Mouse (Mus musculus) forebrain, embryonic 14.5 days (tissue): ENCODE data around the gene Bax. TPM values are rescaled to one million over a fixed set of nuclear protein-coding genes. Genes with fewer than 3 reads are reported as not detected.

Experiments used
- ATAC-seq: fragments of 200-750 bp; cut with Nextera tagmentation; 2 replicates; pipeline ENCODE4 v1.8.0; 2017; ENCODE audit warnings: mild to moderate bottlenecking, moderate library complexity
- DNase-seq: peaks from one replicate; pipeline ENCODE4 v3.0.0-alpha.2; 2015; ENCODE audit warnings: low spot score
- H3K27ac ChIP-seq: fragments of 300-500 bp; sonication (generic); 2 replicates; pipeline ENCODE4 v1.5.1; 2014; ENCODE audit warnings: low read depth, mild to moderate bottlenecking, control low read depth, low read length, moderate library complexity
- H3K27me3 ChIP-seq: fragments of 300-500 bp; sonication (generic); replicated peaks from 2 replicates; pipeline ENCODE4 v1.6.1; 2014; ENCODE audit warnings: low read length, control low read depth, mixed read lengths; ENCODE audit not compliant: control insufficient read depth, insufficient read depth
- H3K36me3 ChIP-seq: fragments of 300-500 bp; sonication (generic); 2 replicates; pipeline ENCODE4 v1.6.1; 2014; ENCODE audit warnings: low read length, control low read depth; ENCODE audit not compliant: control insufficient read depth, insufficient read depth
- H3K4me1 ChIP-seq: fragments of 300-500 bp; sonication (generic); 2 replicates; pipeline ENCODE4 v1.6.1; 2014; ENCODE audit warnings: antibody characterized with exemption, low read length, control low read depth; ENCODE audit not compliant: control insufficient read depth, insufficient read depth
- H3K4me2 ChIP-seq: fragments of 300-500 bp; sonication (generic); 2 replicates; pipeline ENCODE4 v1.6.1; 2014; ENCODE audit warnings: mild to moderate bottlenecking, control low read depth, low read length
- H3K4me3 ChIP-seq: fragments of 300-500 bp; sonication (generic); 2 replicates; pipeline ENCODE4 v1.5.1; 2014; ENCODE audit warnings: low read depth, low read length, control low read depth
- H3K9ac ChIP-seq: fragments of 300-500 bp; sonication (generic); 2 replicates; pipeline ENCODE4 v1.6.1; 2014; ENCODE audit warnings: mild to moderate bottlenecking, low read length, control low read depth, moderate library complexity
- H3K9me3 ChIP-seq: fragments of 300-500 bp; sonication (generic); replicated peaks from 2 replicates; pipeline ENCODE4 v1.6.1; 2016; ENCODE audit warnings: low read length, control low read depth, mixed read lengths; ENCODE audit not compliant: control insufficient read depth
- WGBS: fragments of 180-500 bp; shearing (Covaris S2); extraction: QIAGEN DNeasy Blood & Tissue Kit; methylation state at CpG from one replicate; pipeline ENCODE4 v1.1.7; 2014; 5-methylcytosine and 5-hydroxymethylcytosine counted together
- polyA plus RNA-seq: library from polyadenylated mRNA; unstranded; fragments of >200 nt; fragmentation: Nextera tagmentation; extraction: Ambion mirVana; gene quantifications from 2 replicates; pipeline ENCODE4 v1.2.1, GENCODE M21; 2014

The Bax gene
- polyA plus RNA-seq, 1 experiment from 2014 or later, result 168 TPM

GRCm38 (mm10) chr7:45494548-45494947 lies 27.9 kb upstream of the Bax start:
- no peak overlapping the region for H3K27ac ChIP-seq
- no peaks in the 10 kb centered on the region for H3K9me3 ChIP-seq
- peaks cover 75% of the 10 kb centered on the region for H3K36me3 ChIP-seq
- DNase-seq (no peak), ATAC-seq (no peak)
- no peak overlapping the region for H3K4me3 ChIP-seq
- WGBS, result 81% methylated on average over 9 of the region's 9 CpGs
- H3K4me1 ChIP-seq, result no peaks in the 10 kb centered on the region
- H3K9ac ChIP-seq, result no peak overlapping the region
- H3K4me2 ChIP-seq, result no peak overlapping the region
- no peaks in the 10 kb centered on the region for H3K27me3 ChIP-seq

GRCm38 (mm10) chr7:45492951-45493350 lies 26.3 kb upstream of the Bax start:
- Histone ChIP-seq H3K27ac (no peak overlapping the region), H3K4me1 (no peaks in the 10 kb centered on the region; the same call in 1 of the 2 replicates), H3K9me3 (no peaks in the 10 kb centered on the region), H3K36me3 (peaks cover 60% of the 10 kb centered on the region), H3K4me3 (no peak overlapping the region), H3K9ac (no peak overlapping the region), H3K4me2 (no peak overlapping the region), H3K27me3 (no peaks in the 10 kb centered on the region)
- DNase-seq, result no peak
- ATAC-seq, result no peak
- 96% methylated on average over 5 of the region's 5 CpGs for WGBS

DNA sequence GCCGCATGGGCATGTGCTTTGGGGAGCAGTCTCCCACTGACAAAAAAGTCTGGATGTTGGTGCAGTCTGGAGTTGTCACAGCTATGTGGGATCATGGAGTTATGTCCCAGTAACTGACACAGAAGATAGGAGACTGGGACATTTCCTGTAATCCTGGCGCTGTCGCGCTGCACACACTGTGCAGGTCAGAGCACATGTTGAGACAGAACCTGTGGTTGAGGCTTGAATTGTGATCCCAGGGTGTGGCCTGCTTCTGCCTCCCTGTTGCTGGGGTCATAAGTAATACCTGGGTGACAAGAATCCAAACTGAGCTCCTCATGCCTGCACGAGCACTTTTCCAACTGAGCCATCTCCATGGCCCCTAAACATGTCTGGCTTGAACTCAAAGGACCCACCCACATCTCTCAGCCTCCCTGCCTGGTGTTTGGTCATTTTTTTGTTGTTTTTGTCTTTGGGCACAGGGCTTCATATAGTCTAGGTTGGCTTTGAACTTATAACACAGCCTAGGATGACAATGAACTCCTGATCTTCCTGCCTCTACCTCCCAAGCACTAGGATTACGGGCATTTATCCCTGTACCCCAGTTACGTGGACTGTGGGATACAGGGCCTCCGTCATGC lies 25.6 kb upstream of the Bax start:
- Histone ChIP-seq H3K27me3 (no peaks in the 10 kb centered on the region), H3K4me2 (no peak overlapping the region), H3K27ac (no peak overlapping the region), H3K36me3 (peaks cover 54% of the 10 kb centered on the region), H3K4me1 (no peaks in the 10 kb centered on the region; the same call in 1 of the 2 replicates), H3K9ac (no peak overlapping the region), H3K9me3 (no peaks in the 10 kb centered on the region), H3K4me3 (no peak overlapping the region)
- ATAC-seq, result no peak
- no peak for DNase-seq
- 96% methylated on average over 8 of the region's 8 CpGs for WGBS

DNA sequence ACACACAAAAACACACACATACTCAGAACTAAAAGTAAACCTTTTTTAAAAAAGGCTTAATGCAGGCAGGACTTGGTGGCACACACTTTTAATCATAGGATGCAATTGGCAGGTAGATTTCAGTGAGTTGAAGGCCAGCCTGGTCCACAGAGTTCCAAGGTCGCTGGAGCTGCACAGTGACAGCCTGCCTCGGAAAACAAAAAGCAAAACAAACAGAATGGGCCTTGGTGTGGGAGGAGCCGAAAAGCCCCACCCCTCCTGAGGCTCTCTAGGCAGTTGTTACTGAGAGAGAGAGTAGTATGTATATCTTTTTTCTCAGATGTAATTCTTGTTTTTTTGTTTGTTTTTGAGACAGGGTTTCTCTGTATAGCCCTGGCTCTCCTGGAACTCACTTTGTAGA lies 24.6 kb upstream of the Bax start:
- no peak overlapping the region for H3K4me2 ChIP-seq
- DNase-seq (no peak), ATAC-seq (no peak)
- H3K4me3 ChIP-seq, result no peak overlapping the region
- WGBS, result 23% methylated on average over 3 of the region's 3 CpGs
- H3K9me3 ChIP-seq, result no peaks in the 10 kb centered on the region
- no peaks in the 10 kb centered on the region for H3K27me3 ChIP-seq
- no peaks in the 10 kb centered on the region; the same call in 1 of the 2 replicates for H3K4me1 ChIP-seq
- H3K36me3 ChIP-seq, result peaks cover 43% of the 10 kb centered on the region
- no peak overlapping the region for H3K27ac ChIP-seq
- H3K9ac ChIP-seq, result no peak overlapping the region

GRCm38 (mm10) chr7:45490822-45491221 lies 24.1 kb upstream of the Bax start:
- no peaks in the 10 kb centered on the region for H3K27me3 ChIP-seq
- H3K9me3 ChIP-seq, result no peaks in the 10 kb centered on the region
- no peak overlapping the region for H3K9ac ChIP-seq
- DNase-seq (no peak), ATAC-seq (0 out of 2 replicates have a peak, but pooled peaks have one; percentile 19)
- no peaks in the 10 kb centered on the region; the same call in 1 of the 2 replicates for H3K4me1 ChIP-seq
- no peak overlapping the region for H3K4me2 ChIP-seq
- WGBS, result 58% methylated on average over 9 of the region's 9 CpGs
- no peak overlapping the region for H3K27ac ChIP-seq
- peaks cover 38% of the 10 kb centered on the region for H3K36me3 ChIP-seq
- no peak overlapping the region for H3K4me3 ChIP-seq

- no peaks in the 10 kb centered on the region; the same call in 1 of the 2 replicates for H3K4me1 ChIP-seq
- H3K9ac ChIP-seq, result no peak overlapping the region
- H3K4me2 ChIP-seq, result no peak overlapping the region
- no peak overlapping the region for H3K27ac ChIP-seq
- H3K4me3 ChIP-seq, result no peak overlapping the region
- DNase-seq (no peak), ATAC-seq (no peak)
- no peaks in the 10 kb centered on the region for H3K9me3 ChIP-seq
- peaks cover 26% of the 10 kb centered on the region for H3K36me3 ChIP-seq
- H3K27me3 ChIP-seq, result no peaks in the 10 kb centered on the region
- WGBS, result 89% methylated on average over 7 of the region's 7 CpGs
Measured at GRCm38 (mm10) chr7:45489578-45489977, 22.9 kb upstream of the Bax start.

GRCm38 (mm10) chr7:45488293-45489204 lies 21.9 kb upstream of the Bax start, which contains the start of gene Dhdh:
TSS of gene Dhdh (minus strand) at chr7:45488805.
- 7% methylated on average over 37 of the region's 38 CpGs for WGBS
- Histone ChIP-seq H3K9me3 (no peaks in the 10 kb centered on the region), H3K9ac (peak within 1 kb of the TSS; percentile 68), H3K36me3 (peaks cover 16% of the 10 kb centered on the region), H3K27me3 (no peaks in the 10 kb centered on the region), H3K4me2 (peak within 1 kb of the TSS; percentile 63), H3K4me1 (no peaks in the 10 kb centered on the region; the same call in 1 of the 2 replicates), H3K27ac (peak within 1 kb of the TSS; percentile 46), H3K4me3 (peak within 1 kb of the TSS; percentile 38)
- peak; percentile 36 for DNase-seq
- peak; percentile 69 for ATAC-seq

DNA sequence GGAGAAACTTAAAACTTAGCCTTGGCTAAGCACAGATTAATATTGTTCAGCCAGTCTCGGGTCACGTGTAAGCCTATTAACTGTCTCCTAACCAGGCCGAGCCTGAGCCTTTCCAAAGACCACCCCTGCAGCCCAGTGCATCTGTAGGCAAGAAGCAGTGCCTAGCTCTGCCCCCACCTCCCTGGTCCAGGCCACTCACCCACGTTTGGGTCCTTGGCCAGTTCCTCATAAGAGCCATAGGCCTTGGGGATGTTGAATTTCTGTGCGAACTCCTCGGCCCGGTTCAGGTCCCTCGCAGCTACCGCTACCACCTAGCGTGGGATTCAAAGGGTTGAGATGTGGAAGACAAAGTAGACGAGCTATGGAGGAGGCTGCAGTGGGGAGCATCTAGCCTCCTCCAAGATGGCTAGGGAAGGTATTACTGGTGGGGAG lies 21.2 kb upstream of the Bax start:
- peaks cover 9% of the 10 kb centered on the region; the same call in 1 of the 2 replicates for H3K36me3 ChIP-seq
- peak; percentile 53 for ATAC-seq
- H3K27ac ChIP-seq, result peak overlapping the region; percentile 46
- peak; percentile 27 for DNase-seq
- H3K4me3 ChIP-seq, result peak overlapping the region; percentile 38
- H3K9ac ChIP-seq, result peak overlapping the region; percentile 68
- peak overlapping the region; percentile 63 for H3K4me2 ChIP-seq
- H3K27me3 ChIP-seq, result no peaks in the 10 kb centered on the region
- H3K4me1 ChIP-seq, result no peaks in the 10 kb centered on the region; the same call in 1 of the 2 replicates
- no peaks in the 10 kb centered on the region for H3K9me3 ChIP-seq
- 16% methylated on average over 11 of the region's 11 CpGs for WGBS
